Mouse (Mus musculus) erythroblast, embryonic 14.5 days (primary cell): ENCODE data around the gene Ano2.

Source experiments
- GATA1 ChIP-seq: IDR thresholded peaks from 2 replicates; pipeline ENCODE4 v1.6.1; 2012; ENCODE audit warnings: low read length, inconsistent platforms, mixed read lengths
- TAL1 ChIP-seq: IDR thresholded peaks from 3 replicates; pipeline ENCODE4 v1.6.1; 2012; ENCODE audit warnings: low read length, inconsistent platforms, mixed read lengths

GRCm38 (mm10) chr6:125727484-125727911 is 37.3 kb downstream of the Ano2 start:
- TF ChIP-seq GATA1, result no peak
- TF ChIP-seq TAL1, result no peak
